Mouse (Mus musculus) NIH3T3 (cell line): ENCODE data around the gene Nol12.

Experiments
- DNase-seq: peaks from one replicate; pipeline ENCODE4 v3.0.0-alpha.2; 2012; ENCODE audit warnings: low read depth

Nol12 gene

DNA sequence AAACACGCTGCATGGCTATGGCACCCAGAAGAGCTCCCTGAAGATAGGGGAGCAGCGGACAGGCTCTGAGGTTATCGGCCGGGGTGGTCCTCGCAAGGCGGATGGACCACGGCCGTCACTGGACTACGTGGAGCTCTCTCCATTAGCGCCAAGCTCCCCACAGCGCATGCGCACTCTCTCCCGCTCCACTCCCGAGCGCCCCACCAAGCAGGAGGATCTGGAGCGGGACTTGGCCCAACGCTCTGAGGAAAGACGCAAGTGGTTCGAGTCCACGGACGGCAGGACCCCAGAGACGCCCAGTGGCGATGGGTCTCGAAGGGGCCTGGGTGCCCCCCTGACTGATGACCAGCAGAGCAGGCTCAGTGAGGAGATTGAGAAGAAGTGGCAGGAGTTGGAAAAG lies 58.2 kb downstream of the Nol12 start:
- no peak for DNase-seq
